ENCODE assay signal across 12 mouse cellular contexts in genomic region chr15:6554742-6555141, GRCm38 (mm10). TPM values are rescaled to one million over a fixed set of nuclear protein-coding genes. Genes with fewer than 3 reads are reported as not detected.
DNase-seq lines count a peak whose midpoint lies in the region; ATAC-seq and TF ChIP-seq lines count a peak whose summit lies in the region.
"Had no signal": no experiment of that assay in that cellular context is flagged by ENCODE, and none has a peak within 500 bp of the region (broad histone marks: within the 10 kb centered on the region; RNA-seq: fewer than 3 reads in every experiment).

No protein-coding gene starts in this region.

- intact Hi-C loops in left cerebral cortex, postnatal 25 days (cut with DNase I) = no loop called here

- peaks cover 78% of the 10 kb centered on the region for H3K79me2 ChIP-seq in macrophage (ENCODE audit: inconsistent target)

- no peaks in the 10 kb centered on the region for H3K36me3 ChIP-seq in spleen, adult 2 months (ENCODE audit: control insufficient read depth, insufficient read depth, low read length)
- no peaks in the 10 kb centered on the region for H3K36me3 ChIP-seq in macrophage (ENCODE audit: inconsistent target)
- no peaks in the 10 kb centered on the region for H3K36me3 ChIP-seq in forebrain, embryonic 16.5 days (ENCODE audit: control insufficient read depth, insufficient read depth)
- H3K36me3 ChIP-seq: stomach, embryonic 15.5 days had no signal

- peak overlapping the region; percentile 9 for H3K27ac ChIP-seq in spleen, adult 2 months (ENCODE audit: insufficient read depth, low read length)
- H3K27ac ChIP-seq in macrophage = peak overlapping the region; percentile 79
- H3K27ac ChIP-seq in forebrain, embryonic 16.5 days (ENCODE audit: low read length) = no peak overlapping the region
- H3K27ac ChIP-seq: left cerebral cortex, adult 2 months; stomach, embryonic 15.5 days had no signal

- peak; percentile 42 to 53 for DNase-seq in spleen, adult 2 months (ENCODE audit: low read depth in 1 of 2, low spot score in 2 of 2)
- no peak for DNase-seq in spleen, adult 12 weeks (ENCODE audit: low spot score)
- DNase-seq in thymus, postnatal 4 days = peak; percentile 52
- DNase-seq in left cerebral cortex, postnatal 25 days (ENCODE audit: low spot score in 2 of 2) = no peak
- DNase-seq in left cerebral cortex, adult 9 months (ENCODE audit: low spot score in 2 of 2) = no peak
- DNase-seq: kidney, adult 2 months had no signal

- no peak overlapping the region for H3K9ac ChIP-seq in forebrain, embryonic 16.5 days (replicated peaks; ENCODE audit: low read depth, low read length)
- H3K9ac ChIP-seq: stomach, embryonic 15.5 days had no signal

- H3K4me2 ChIP-seq in forebrain, embryonic 16.5 days (ENCODE audit: low read length) = no peak overlapping the region
- H3K4me2 ChIP-seq: midbrain, embryonic 11.5 days; stomach, embryonic 15.5 days had no signal

- peaks cover 3% of the 10 kb centered on the region; the same call in 1 of the 2 replicates for H3K4me1 ChIP-seq in spleen, adult 2 months (ENCODE audit: control insufficient read depth, insufficient read depth, insufficient read length)
- H3K4me1 ChIP-seq in forebrain, embryonic 16.5 days (replicated peaks; ENCODE audit: control insufficient read depth, insufficient read depth, low read length) = no peaks in the 10 kb centered on the region

- no peaks in the 10 kb centered on the region for H3K27me3 ChIP-seq in spleen, adult 2 months (ENCODE audit: control insufficient read depth, insufficient read depth, low read length)
- H3K27me3 ChIP-seq in forebrain, embryonic 16.5 days (replicated peaks; ENCODE audit: control insufficient read depth, insufficient read depth, low read length) = no peaks in the 10 kb centered on the region
- H3K27me3 ChIP-seq: stomach, embryonic 15.5 days had no signal

- H3K9me3 ChIP-seq in forebrain, embryonic 16.5 days (ENCODE audit: control insufficient read depth, low read length) = no peaks in the 10 kb centered on the region
- H3K9me3 ChIP-seq: stomach, embryonic 15.5 days had no signal

- no peak overlapping the region for H3K4me3 ChIP-seq in spleen, adult 2 months (ENCODE audit: extremely low read depth, insufficient read depth, insufficient read length)
- no peak overlapping the region for H3K4me3 ChIP-seq in macrophage (ENCODE audit: inconsistent target)
- H3K4me3 ChIP-seq in forebrain, embryonic 16.5 days (replicated peaks; ENCODE audit: low read length) = no peak overlapping the region
- H3K4me3 ChIP-seq: left cerebral cortex, adult 2 months; stomach, embryonic 15.5 days had no signal

- WGBS in spleen, adult 2 months = 12% methylated on average over 4 of the region's 4 CpGs
- 3% methylated on average over 4 of the region's 4 CpGs for WGBS in macrophage (ENCODE audit: missing documents)
- 83% methylated on average over 4 of the region's 4 CpGs for whole genome bisulfite sequencing in forebrain, embryonic 16.5 days

- TF ChIP-seq POLR2A in spleen, adult 2 months (IDR thresholded peaks at IDR 0.05; ENCODE audit: low read depth, low read length) = no peak

- no peak for TF ChIP-seq CTCF in spleen, adult 2 months (IDR thresholded peaks at IDR 0.05; ENCODE audit: extremely low read depth, insufficient read depth, insufficient read length, insufficient replicate concordance)

- ATAC-seq in erythroid progenitor cell, adult 5-6 weeks (replicated peaks; ENCODE audit: low FRiP score, poor library complexity, severe bottlenecking) = peak; percentile 67
- ATAC-seq in forebrain, embryonic 16.5 days = no peak

RNA-seq across cellular contexts. Expression of gene Fyb, which starts 32.1 kb away (rescaled TPM):
- 35.3 and 71.0 TPM in 2 replicates for polyA plus RNA-seq in spleen, adult 2 months (2012; rRNA removed)
- total RNA-seq in erythroid progenitor cell, adult 5-6 weeks (2015; ENCODE audit: low replicate concordance) = 97.7 and 102 TPM in 2 replicates
- 27.0 and 29.8 TPM in 2 replicates for total RNA-seq in erythroid progenitor cell, adult 5-6 weeks (2017; ENCODE audit: low replicate concordance)
- 1,000 to 10,000 TPM in 25 of 26 experiments, 100 to 1,000 TPM in 1; 946 to 4,580 (median 3,223) TPM for total RNA-seq in macrophage (2018; cell fraction: chromatin; rRNA removed)
- 1,000 to 10,000 TPM in 9 of 26 experiments, 100 to 1,000 TPM in 17; 417 to 1,132 (median 746) TPM for total RNA-seq in macrophage (2018; cell fraction: cytosol; rRNA removed)
- 1,000 to 10,000 TPM; 1,077 to 2,236 (median 1,801) TPM for total RNA-seq in macrophage (2018; cell fraction: nucleus; rRNA removed)
- polyA plus RNA-seq in macrophage (2018) = 370 to 786 TPM (median 465 TPM) in 3 replicates
- 1 to 10 TPM; 8.5 to 8.6 TPM for total RNA-seq in left cerebral cortex, postnatal 25 days (2021)
- 1.6 TPM in 2 replicates for polyA plus RNA-seq in forebrain, embryonic 16.5 days (2015; fragmentation: Nextera tagmentation; extraction: Ambion mirVana)

Comparison
In these comparisons a context has a peak if more than half of its experiments do, and no peak if none do; other contexts are left out.
1. DNase-seq: peak in spleen, adult 2 months (2 of 2) and thymus, postnatal 4 days (single experiment); none in spleen, adult 12 weeks (single experiment), left cerebral cortex, postnatal 25 days (0 of 2) and left cerebral cortex, adult 9 months (0 of 2).